Mouse (Mus musculus) heart, adult 11 months (tissue): ENCODE measurements around the gene Cttn.

Source experiments
- DNase-seq: peaks from one replicate; pipeline ENCODE4 v3.0.0; 2022

Cttn gene

DNA sequence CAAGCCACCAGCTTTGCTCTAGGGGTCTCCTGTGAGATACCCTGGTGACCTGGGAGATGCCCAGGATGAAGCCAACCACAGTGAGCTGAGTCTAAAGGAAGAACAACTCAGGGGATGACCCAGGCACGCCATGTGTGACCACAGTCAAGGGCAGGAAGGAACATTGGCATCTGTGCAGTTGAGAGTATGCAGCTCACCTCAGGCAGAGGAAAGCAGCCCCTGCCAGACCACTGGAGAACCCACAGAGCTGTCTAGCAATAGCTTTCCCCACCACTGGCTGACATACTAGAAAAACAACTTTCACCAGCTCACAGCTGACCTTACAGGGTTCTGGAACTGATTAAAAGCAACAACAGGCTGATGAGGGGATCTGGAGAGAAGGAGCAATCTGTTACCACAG lies 22.6 kb downstream of the Cttn start:
- no peak for DNase-seq

GRCm38 (mm10) chr7:144447146-144447545 lies 23.7 kb downstream of the Cttn start:
- DNase-seq, result peak; percentile 92

GRCm38 (mm10) chr7:144444788-144445187 lies 26.0 kb downstream of the Cttn start:
- DNase-seq, result no peak

DNA sequence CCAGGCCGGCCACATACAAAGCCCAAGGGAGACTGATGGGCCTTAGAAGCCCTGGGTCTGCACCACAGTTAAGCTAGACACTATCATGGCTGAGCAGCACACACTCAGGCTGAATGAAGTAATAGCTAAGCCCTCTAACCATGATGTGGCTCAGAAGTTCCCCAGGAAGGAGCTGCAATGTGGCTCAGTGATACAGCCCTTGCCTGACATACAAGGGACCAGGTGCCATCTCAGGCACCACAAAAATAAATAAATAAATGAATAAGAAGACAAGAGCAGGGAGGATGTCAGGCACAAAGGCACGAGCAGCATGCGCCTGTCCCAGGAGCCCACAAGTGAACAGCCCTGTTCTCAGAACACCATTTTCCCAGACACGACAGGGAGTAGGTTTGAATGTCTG lies 28.8 kb downstream of the Cttn start:
- no peak for DNase-seq

GRCm38 (mm10) chr7:144441466-144441865 lies 29.3 kb downstream of the Cttn start:
- DNase-seq, result no peak

GRCm38 (mm10) chr7:144438811-144439210 lies 32.0 kb downstream of the Cttn start:
- DNase-seq, result no peak

DNA sequence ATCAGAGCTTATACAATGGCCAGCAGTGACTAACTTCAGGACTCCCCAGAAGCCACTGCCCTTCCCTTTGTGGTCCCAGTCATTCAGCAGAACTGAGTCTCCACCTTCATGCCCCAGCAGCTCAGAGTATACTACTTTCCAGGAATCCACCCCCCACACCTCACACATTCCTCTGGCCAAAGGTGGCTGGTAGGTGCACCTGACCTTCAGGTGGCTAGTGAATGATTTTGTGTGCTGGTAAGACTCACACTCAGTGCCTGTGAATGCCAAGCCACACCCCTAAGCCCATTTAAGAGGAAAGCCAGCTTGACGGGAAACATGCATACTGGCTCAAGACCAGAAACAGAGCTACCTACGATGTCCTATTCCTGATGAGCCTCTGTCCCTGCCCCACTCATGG lies 37.9 kb downstream of the Cttn start:
- DNase-seq, result no peak

GRCm38 (mm10) chr7:144427460-144427859 lies 43.3 kb downstream of the Cttn start:
- DNase-seq, result no peak

DNA sequence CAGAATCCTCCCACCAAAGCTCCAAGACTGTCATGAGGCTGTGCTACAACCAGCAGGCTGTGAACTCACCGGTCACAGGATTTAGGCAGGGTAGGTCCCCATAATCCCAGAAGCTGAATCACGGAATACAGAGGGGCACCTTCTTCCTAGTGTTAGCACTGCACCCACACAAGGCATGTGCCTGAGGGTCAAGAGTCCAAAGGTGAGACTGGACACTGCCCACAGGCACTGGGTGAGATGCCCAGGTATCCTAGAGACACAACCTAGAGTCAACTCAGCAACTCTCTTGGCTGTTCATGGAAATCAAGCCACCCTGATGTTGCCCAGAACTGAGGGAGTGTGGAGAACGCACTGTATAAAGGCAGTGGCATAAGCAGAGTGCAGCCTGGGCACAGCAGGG lies 44.2 kb downstream of the Cttn start:
- DNase-seq, result no peak

DNA sequence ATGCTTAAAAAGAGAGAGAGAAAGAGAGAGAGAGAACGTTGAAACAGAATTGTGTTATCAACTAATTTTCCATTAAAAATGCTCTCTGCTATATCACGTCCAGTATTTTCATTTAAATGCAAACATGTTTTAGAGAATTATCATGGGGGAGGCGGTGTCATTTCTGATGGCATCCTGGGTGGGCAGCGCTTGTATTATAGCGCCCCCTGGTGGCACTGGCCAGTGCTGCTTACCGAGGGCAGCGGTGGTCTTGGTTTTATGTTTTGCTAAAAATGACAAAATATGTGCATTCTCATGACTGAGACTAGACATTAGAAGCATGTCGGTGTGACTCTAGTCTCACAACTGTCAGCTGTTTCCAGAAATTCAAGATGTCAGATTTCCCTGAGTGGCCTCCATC lies 44.9 kb downstream of the Cttn start:
- no peak for DNase-seq

GRCm38 (mm10) chr7:144421478-144421877 lies 49.3 kb downstream of the Cttn start:
- DNase-seq, result no peak

DNA sequence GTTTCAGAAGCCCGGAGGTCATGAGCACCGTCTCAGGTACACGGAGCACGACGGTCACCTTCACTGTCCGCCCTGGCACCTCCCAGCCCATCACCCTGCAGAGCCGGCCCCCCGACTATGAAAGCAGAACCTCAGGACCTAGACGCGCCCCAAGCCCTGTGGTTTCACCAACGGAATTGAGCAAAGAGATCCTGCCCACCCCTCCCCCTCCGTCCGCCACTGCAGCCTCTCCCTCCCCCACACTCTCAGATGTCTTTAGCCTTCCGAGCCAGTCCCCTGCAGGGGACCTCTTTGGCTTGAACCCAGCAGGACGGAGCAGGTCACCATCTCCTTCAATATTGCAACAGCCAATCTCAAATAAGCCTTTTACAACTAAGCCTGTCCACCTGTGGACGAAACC lies 50.3 kb downstream of the Cttn start:
- no peak for DNase-seq

DNA sequence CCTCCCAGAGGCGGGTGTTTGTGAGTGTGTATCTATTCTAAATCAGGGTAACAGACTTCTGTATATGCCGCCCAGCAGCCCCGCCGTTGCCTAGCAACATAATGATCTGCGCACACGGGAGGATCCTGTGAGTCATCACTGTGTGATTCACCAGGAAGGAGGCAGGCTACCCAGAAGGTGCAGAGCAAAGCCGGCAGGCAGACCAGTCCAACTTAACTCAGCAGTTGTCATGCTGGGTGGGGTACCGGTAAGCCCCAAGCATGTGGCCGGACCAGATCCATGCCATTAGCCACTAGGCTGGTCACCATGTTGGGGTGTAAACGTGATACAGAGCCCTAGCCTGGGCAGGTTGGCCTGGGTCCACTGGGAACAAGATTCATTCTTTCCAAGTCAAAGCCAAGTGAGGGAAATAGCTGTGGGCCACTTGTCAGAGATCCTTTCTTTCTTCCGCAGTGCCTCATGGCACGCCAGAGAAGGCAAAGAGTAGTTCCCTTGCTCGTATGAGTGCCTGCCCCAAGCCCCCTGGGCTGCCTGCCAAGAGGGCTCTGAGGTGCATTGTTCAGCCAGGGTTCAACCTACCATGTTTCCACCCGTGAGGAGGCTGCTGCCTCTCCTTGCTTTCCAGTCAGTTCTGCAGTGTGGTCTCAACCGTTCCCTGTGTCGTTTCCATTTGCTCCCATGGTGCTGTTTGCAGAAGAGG lies 53.0 kb downstream of the Cttn start:
- DNase-seq, result peak; percentile 92

DNA sequence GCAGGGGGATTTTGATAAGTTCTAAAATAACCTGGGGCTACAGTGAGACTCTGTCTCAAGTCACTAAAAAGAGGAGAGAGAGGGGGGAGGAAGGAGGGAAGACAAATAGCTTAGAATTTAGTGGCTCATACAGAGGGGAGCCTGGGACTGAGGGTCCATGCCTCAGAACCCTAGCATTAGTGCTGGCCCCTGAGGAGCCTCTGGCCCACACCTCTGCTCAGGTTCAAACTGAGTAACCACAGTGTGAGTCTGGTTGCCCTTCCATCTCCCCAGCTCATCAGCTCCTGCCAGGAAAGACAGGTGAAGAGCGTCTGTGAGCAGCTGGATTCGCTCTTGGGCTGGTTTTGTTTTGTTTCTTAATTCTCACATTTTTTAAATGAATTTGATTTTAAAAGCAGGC lies 53.6 kb downstream of the Cttn start:
- no peak for DNase-seq

DNA sequence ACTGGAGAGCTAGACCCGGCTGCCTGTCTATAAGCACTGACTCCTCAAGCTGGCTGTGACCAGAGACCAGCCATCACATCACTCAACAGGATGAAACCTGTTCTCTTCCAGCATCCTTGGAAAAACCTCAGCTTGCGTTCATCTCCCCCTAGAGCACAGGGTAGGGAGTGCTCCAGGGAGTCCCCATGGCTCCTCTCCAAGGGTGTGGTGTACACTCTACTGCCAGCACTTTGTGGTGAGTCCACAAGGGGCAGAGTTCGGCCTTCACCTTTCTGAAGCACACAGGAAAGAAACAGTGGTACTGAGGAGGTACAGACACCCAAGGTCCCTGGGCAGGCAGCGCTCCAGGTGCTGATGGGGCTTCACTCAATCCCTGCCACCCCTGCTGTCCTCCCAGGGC lies 55.0 kb downstream of the Cttn start:
- DNase-seq, result no peak

GRCm38 (mm10) chr7:144414632-144415031 lies 56.2 kb downstream of the Cttn start:
- DNase-seq, result no peak

- DNase-seq, result no peak
Measured at GRCm38 (mm10) chr7:144411967-144412906, 58.6 kb downstream of the Cttn start.

DNA sequence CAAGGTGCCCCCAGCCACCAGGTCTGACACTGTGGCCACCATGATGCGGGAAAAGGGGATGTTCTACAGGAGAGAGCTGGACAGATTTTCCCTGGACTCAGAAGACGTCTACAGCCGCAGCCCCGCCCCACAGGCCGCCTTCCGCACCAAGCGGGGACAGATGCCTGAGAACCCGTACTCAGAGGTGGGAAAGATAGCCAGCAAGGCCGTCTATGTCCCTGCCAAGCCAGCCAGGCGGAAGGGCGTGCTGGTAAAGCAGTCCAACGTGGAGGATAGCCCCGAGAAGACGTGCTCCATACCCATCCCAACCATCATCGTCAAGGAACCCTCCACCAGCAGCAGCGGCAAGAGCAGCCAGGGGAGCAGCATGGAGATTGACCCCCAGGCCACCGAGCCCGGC lies 61.1 kb downstream of the Cttn start:
- no peak for DNase-seq

- no peak for DNase-seq
Measured at GRCm38 (mm10) chr7:144408464-144409000, 62.3 kb downstream of the Cttn start.

DNA sequence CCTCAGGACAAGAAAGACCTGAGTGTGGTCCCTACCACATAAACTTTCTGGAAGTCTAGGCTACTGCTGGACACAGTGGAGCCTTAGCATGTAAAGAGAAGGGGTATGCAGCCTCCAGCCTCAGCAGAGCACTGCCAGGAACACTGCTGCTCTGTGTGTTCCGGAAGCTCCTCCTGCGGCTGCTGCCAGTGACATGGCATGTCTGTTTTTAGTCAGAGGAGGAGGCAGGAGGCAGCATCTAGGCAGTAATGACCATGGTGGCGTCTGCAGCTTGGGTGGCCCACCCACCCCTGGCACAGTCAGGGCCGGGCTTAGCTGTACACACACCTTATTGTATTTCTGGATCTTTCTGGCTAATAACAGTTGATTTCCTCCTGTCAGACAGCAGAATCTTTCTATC lies 63.1 kb downstream of the Cttn start:
- no peak for DNase-seq

- DNase-seq, result no peak
Measured at GRCm38 (mm10) chr7:144402492-144402891, 68.3 kb downstream of the Cttn start.

GRCm38 (mm10) chr7:144391727-144392126 lies 79.1 kb downstream of the Cttn start:
- no peak for DNase-seq

DNA sequence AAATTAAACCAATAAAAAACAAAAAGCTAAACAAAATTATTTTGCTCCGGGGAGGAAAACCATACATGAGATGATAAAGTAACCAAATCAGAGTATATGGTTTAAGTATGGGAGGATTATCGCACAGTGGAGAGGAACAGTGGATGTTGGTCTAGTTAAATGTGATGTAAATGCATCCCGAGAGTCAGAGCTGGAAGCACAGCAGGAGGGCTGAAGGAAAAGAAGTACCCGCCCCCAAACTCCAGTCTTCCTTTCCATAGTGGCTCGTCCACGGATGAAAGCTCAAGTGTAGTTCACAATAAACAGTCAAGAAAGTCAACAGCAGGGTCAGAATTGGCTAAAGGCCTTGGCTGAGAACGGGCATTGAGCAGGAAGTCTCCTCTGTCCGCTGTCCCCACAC lies 80.1 kb downstream of the Cttn start:
- no peak for DNase-seq

- DNase-seq, result no peak
Measured at GRCm38 (mm10) chr7:144389704-144390103, 81.1 kb downstream of the Cttn start.
